Mouse (Mus musculus) thymus, adult 2 months (tissue): ENCODE measurements around the gene Exph5.

Experiments
- CTCF ChIP-seq: fragments of 200-500 bp; IDR thresholded peaks from 2 replicates; pipeline ENCODE4 v1.5.1; 2012; ENCODE audit warnings: mild to moderate bottlenecking, control low read depth, low read length, moderate library complexity, borderline replicate concordance; ENCODE audit not compliant: control insufficient read depth, poor library complexity, insufficient read depth; ENCODE audit errors: extremely low read depth
- POLR2A ChIP-seq: fragments of 200-500 bp; IDR thresholded peaks from 2 replicates; pipeline ENCODE4 v1.6.1; 2012; ENCODE audit warnings: mild to moderate bottlenecking, low read length, control low read depth, moderate library complexity; ENCODE audit not compliant: control insufficient read depth, poor library complexity, insufficient read depth; ENCODE audit errors: extremely low read depth

DNA sequence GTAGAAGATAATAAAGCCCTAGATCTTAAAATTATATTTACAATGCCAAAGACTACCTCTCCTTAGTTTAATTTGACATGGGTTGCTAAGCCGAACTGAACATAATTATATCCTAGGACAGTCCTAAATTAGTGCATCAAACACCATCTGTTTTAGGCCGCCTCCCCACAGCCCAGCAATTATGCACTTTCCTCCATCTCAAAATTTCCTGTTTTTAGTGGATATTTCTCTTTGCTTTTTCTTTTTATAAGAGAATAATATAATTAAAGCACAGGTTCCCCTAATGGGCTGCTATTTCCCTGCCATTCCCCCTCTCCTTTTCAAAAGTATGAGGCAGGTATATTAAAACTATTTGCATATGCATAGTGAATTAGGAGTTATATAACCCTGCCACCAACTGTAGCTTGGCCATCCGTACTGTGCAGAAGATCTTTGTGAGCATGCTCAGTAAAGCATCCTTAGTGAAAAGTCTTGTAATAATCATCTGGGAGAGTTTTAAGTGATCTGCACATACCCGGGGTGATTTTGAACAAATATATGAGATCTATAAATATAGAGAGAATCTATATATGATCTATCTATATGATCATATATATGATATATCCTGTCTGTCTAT lies 44.7 kb upstream of the Exph5 start:
- TF ChIP-seq CTCF (no peak), POLR2A (no peak)
